Mouse (Mus musculus): ENCODE data around the gene Klk6. TPM values are rescaled to one million over a fixed set of nuclear protein-coding genes. Genes with fewer than 3 reads are reported as not detected.

Klk6 gene
- total RNA-seq, 2 experiments from 2014 or later, result 2.0 TPM; not detected in 1

GRCm38 (mm10) chr7:43878281-43878680, 54.0 kb downstream of the Klk6 start:
- Histone ChIP-seq H3K4me3 (no peak overlapping the region), H3K27ac (no peak overlapping the region)
- no peak; the same call in 1 of the 2 replicates for TF ChIP-seq CTCF (IDR thresholded peaks at IDR 0.05)
- intact Hi-C loops (cut with DNase I), result no loop called here
- DNase-seq (ENCODE audit: extremely low spot score in 1 of 2, low spot score in 2 of 2), result no peak

- no peak within 1 kb of the TSS for H3K4me3 ChIP-seq
- intact Hi-C loops (cut with DNase I), result no loop called here
- DNase-seq (ENCODE audit: extremely low spot score in 1 of 2, low spot score in 2 of 2), result no peak
- TF ChIP-seq CTCF (IDR thresholded peaks at IDR 0.05), result no peak
- H3K27ac ChIP-seq, result no peak within 1 kb of the TSS
Measured at GRCm38 (mm10) chr7:43880912-43881311, 56.6 kb downstream of the Klk6 start, which contains the start of gene Klk4. Gene Klk4 (plus strand): TSS chr7:43881160.

Other genes with a start within 250 kb of the Klk6 start
- 10 to 100 TPM; 14.5 to 16.2 TPM for gene Zfp719, start 244.9 kb upstream of the Klk6 start, total RNA-seq (2021)
- gene Zfp819, start 217.3 kb upstream of the Klk6 start, total RNA-seq (2021), result under 1 TPM; 0.16 to 0.25 TPM
- not detected for gene Ceacam18, start 189.8 kb upstream of the Klk6 start, total RNA-seq (2021)
- gene Siglece, start 164.3 kb upstream of the Klk6 start, total RNA-seq (2021), result 1 to 10 TPM; 1.3 to 1.5 TPM
- gene Ctu1, start 152.5 kb upstream of the Klk6 start, total RNA-seq (2021), result 1 to 10 TPM; 8.5 to 8.9 TPM
- not detected for gene Klk14, start 134.1 kb upstream of the Klk6 start, total RNA-seq (2021)
- gene Klk13, start 111.9 kb upstream of the Klk6 start, total RNA-seq (2021), result not detected
- gene Klk12, start 55.6 kb upstream of the Klk6 start, total RNA-seq (2021), result not detected
- not detected for gene Klk11, start 49.9 kb upstream of the Klk6 start, total RNA-seq (2021)
- gene Klk10, start 43.5 kb upstream of the Klk6 start, total RNA-seq (2021), result not detected
- not detected for gene Klk9, start 32.6 kb upstream of the Klk6 start, total RNA-seq (2021)
- gene Klk8, start 26.9 kb upstream of the Klk6 start, total RNA-seq (2021), result 1 to 10 TPM; 2.3 to 3.7 TPM
- gene Klk7, start 13.2 kb upstream of the Klk6 start, total RNA-seq (2021), result not detected
- not detected for gene Klk5, start 17.5 kb downstream of the Klk6 start, total RNA-seq (2021)
- gene Klk4, start 56.7 kb downstream of the Klk6 start, total RNA-seq (2021), result not detected
- gene Klk15, start 109.2 kb downstream of the Klk6 start, total RNA-seq (2021), result not detected
- not detected for gene Klk1b8, start 126.2 kb downstream of the Klk6 start, total RNA-seq (2021)
- not detected for gene Klk1b1, start 142.3 kb downstream of the Klk6 start, total RNA-seq (2021)
- not detected for gene Klk1b9, start 151.6 kb downstream of the Klk6 start, total RNA-seq (2021)
- gene Klk1b11, start 171.4 kb downstream of the Klk6 start, total RNA-seq (2021), result not detected
- not detected for gene Klk1b26, start 187.7 kb downstream of the Klk6 start, total RNA-seq (2021)
- gene Klk1b27, start 227.8 kb downstream of the Klk6 start, total RNA-seq (2021), result not detected